In the genomic region with DNA sequence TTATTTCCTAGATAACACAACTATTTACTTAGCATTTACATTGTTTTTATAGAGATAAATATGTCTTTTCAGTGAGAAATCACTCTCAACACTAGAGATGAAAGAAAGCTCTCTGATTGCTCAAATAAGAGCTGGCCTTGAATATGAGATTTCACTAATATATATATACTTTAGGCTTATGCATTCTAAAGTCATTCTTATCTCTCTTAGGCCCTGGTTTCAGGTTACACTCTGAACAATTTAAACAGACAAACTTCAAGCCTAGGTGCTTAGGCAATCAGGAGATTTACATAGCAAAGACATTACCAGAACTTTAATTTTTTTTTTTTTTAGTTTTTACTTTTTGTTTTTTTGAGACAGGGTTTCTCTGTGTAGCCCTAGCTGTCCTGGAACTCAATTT, we compare ENCODE assay signal across 32 mouse cellular contexts.
"Had no signal": no experiment of that assay in that cellular context is flagged by ENCODE, and none has a peak within 500 bp of the region (broad histone marks: within the 10 kb centered on the region; RNA-seq: fewer than 3 reads in every experiment).

No protein-coding gene starts in this region.

- H3K4me1 ChIP-seq: limb, embryonic 12.5 days; limb, embryonic 13.5 days; limb, embryonic 15.5 days; liver, embryonic 15.5 days; lung, embryonic 15.5 days; midbrain, embryonic 12.5 days had no signal

- H3K36me3 ChIP-seq: limb, embryonic 10.5 days; limb, embryonic 12.5 days; limb, embryonic 13.5 days; limb, embryonic 15.5 days; liver, embryonic 13.5 days; liver, embryonic 15.5 days; lung, embryonic 15.5 days; midbrain, embryonic 10.5 days; midbrain, embryonic 12.5 days; midbrain, embryonic 13.5 days; midbrain, embryonic 15.5 days had no signal

- ATAC-seq: liver, embryonic 12.5 days; liver, postnatal 0 days; lung, postnatal 0 days; midbrain, embryonic 13.5 days; midbrain, embryonic 15.5 days; midbrain, embryonic 16.5 days had no signal

- DNase-seq: left cerebral cortex, postnatal 4 days; liver; liver, embryonic 13.5 days; liver, postnatal 0 days; lung, adult 18-20 months; lung, adult 2 months; lung, embryonic 14.5 days; lung, postnatal 10 days; lung, postnatal 14 days; lung, postnatal 36 days; lung, postnatal 4 days; midbrain, embryonic 14.5 days had no signal

- H3K9ac ChIP-seq: limb, embryonic 12.5 days; limb, embryonic 13.5 days; limb, embryonic 15.5 days; liver, embryonic 12.5 days; liver, embryonic 13.5 days; liver, embryonic 14.5 days; liver, embryonic 15.5 days; liver, postnatal 0 days; lung, embryonic 14.5 days; lung, embryonic 15.5 days; midbrain, embryonic 12.5 days; midbrain, embryonic 13.5 days; midbrain, embryonic 15.5 days had no signal

- H3K27me3 ChIP-seq: limb, embryonic 12.5 days; limb, embryonic 13.5 days; limb, embryonic 15.5 days; liver, embryonic 12.5 days; liver, embryonic 13.5 days; liver, embryonic 15.5 days; lung, embryonic 15.5 days; megakaryocyte, embryonic 14.5 days; midbrain, embryonic 12.5 days; midbrain, embryonic 13.5 days; midbrain, embryonic 15.5 days had no signal

- H3K4me2 ChIP-seq: limb, embryonic 12.5 days; limb, embryonic 13.5 days; limb, embryonic 15.5 days; liver, embryonic 11.5 days; liver, embryonic 12.5 days; liver, embryonic 13.5 days; liver, embryonic 15.5 days; lung, embryonic 14.5 days; lung, embryonic 15.5 days; midbrain, embryonic 11.5 days; midbrain, embryonic 12.5 days; midbrain, embryonic 13.5 days; midbrain, embryonic 15.5 days had no signal

- H3K4me3 ChIP-seq: left cerebral cortex, adult 2 months; limb, embryonic 10.5 days; limb, embryonic 12.5 days; limb, embryonic 13.5 days; limb, embryonic 15.5 days; liver, embryonic 12.5 days; liver, embryonic 13.5 days; liver, embryonic 15.5 days; lung, embryonic 15.5 days; megakaryocyte, embryonic 14.5 days; midbrain, embryonic 10.5 days; midbrain, embryonic 12.5 days; midbrain, embryonic 13.5 days; midbrain, embryonic 15.5 days; myocyte had no signal

- H3K27ac ChIP-seq: left cerebral cortex, adult 2 months; limb, embryonic 10.5 days; limb, embryonic 12.5 days; limb, embryonic 13.5 days; limb, embryonic 15.5 days; liver, embryonic 12.5 days; liver, embryonic 13.5 days; liver, embryonic 14.5 days; liver, embryonic 15.5 days; lung, embryonic 15.5 days; macrophage; midbrain, embryonic 10.5 days; midbrain, embryonic 12.5 days had no signal

- H3K9me3 ChIP-seq: limb, embryonic 10.5 days; limb, embryonic 12.5 days; limb, embryonic 13.5 days; limb, embryonic 15.5 days; liver, embryonic 12.5 days; liver, embryonic 13.5 days; liver, embryonic 15.5 days; lung, embryonic 15.5 days; megakaryocyte, embryonic 14.5 days; midbrain, embryonic 10.5 days; midbrain, embryonic 12.5 days; midbrain, embryonic 13.5 days; midbrain, embryonic 15.5 days had no signal
